Mouse (Mus musculus) urinary bladder, postnatal 36 days (tissue): ENCODE measurements around the gene Lhcgr.
A peak's percentile ranks its signal among the peaks of the same experiment; 100 is the strongest.
"Not testable (repeated sequence)": the region's sequence is repeated elsewhere in the genome, so short reads cannot be mapped to it uniquely, and the experiment has no call there.

Source experiments
- DNase-seq, 2 experiments: peaks; one replicate each; pipeline ENCODE4 v3.0.0; 2022; ENCODE audit warnings: low spot score in 2 of 2, mixed read lengths in 1 of 2

The Lhcgr gene

DNA sequence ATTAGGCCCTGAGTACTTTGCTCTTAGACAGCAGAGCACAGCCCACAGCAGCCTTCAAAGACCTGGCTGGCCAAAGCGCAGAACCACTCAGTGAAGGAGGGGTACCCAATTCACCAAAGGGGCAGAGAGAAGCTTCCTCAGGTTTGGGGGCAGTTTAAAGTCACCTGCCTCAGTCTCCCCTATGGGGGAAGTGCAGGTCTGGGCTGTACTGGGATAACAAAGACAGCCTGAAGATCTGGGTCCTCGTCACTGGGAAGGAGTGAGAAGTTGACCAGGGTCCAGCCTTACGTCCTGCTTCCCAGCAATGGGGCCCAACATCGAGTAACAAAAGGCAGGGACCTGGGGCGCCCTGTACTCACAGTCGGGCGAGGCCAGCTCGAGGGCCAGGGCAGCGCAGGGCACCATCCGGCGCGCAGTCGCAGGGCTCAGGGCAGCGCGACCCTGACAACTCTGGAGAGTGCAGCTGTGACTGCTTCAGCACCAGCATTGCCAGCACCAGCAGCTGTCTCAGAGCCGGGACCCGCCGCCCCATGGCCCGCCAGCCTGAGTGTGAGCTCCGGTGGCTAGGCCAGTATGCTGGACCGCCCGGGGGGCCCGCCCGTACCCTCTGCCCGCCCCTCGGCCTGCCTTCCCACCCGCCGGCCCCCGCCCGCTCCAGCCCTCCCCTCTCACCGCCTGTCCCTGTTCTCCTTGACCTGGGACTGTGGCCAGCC, at the start of gene Lhcgr:
Lhcgr (minus strand) TSS at position 551 of the 713 bp plus-strand sequence.
- DNase-seq = no peak

DNA sequence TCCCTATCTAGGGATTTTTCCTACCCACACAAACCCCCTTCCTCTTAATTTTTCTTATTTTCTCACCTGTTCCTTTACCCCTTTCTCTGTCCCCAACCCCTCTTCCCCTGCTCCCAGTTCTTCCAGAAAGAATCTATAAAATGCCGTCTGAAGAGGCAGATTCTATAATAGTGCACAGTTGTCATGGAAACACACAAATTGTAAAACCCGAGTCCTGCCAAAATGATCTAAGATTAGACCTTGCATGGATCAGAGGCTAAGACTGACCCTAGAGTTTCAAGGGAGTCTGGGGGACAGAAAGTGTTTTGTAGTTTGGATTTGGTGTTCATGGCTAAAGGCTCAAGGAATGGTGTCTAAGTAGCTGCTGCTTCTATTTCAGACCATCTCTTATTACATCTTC, 25.8 kb upstream of the Lhcgr start:
- no peak for DNase-seq

DNA sequence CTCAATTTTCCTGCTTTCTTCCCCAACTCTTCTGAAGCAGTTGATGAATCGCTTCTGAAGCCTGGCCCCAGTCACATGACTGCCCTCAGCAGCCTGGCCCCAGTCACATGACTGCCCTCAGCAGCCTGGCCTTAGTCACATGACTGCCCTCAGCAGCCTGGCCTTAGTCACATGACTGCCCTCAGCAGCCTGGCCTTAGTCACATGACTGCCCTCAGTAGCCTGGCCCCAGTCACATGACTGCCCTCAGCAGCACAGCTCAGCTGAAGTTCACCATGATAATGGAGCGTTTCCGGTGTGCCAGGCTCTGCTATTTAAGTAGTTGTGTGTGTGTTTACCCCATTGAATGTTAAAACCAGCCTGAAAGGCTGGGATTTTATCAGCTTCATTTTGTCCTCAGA, 21.2 kb upstream of the Lhcgr start:
- not testable (repeated sequence) for DNase-seq

DNA sequence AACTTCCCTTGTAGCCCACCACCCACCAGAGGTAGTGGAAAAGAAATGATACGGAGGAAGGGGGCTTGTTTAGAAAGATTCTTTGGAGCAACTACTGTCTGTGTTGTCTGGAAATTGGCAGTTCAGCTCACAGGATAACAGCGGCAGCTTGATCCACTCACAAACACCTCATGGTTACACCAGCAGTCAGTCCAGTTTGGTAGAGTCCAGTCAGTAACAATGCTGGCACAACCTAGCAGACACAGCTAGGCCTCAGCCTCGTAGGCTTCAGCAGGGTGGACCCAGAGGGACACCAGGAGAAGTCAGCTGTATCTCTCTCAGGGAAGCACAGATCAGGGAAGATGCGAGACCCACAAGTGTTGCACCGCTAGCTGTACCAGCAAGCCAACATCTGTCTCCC, 19.0 kb upstream of the Lhcgr start:
- no peak for DNase-seq

DNA sequence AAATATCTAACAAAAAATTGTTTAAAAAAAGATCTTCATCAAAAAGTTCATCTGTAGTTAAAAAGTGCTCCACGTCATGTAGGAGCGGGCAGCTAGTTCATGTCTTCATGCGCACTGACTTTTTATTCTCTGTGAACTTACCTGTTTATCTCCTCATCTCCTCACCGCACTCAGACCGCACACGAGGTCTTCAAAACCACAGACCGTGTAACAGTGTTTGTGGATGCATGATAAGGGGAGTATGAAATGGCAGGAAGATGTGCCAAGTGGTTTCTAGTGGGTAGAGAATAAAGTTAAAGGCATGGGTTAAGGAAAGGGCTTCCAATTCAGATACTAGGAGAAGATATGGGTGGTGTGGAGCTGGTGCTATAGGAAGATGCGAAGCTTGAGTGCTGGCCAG, 14.6 kb upstream of the Lhcgr start:
- no peak for DNase-seq

DNA sequence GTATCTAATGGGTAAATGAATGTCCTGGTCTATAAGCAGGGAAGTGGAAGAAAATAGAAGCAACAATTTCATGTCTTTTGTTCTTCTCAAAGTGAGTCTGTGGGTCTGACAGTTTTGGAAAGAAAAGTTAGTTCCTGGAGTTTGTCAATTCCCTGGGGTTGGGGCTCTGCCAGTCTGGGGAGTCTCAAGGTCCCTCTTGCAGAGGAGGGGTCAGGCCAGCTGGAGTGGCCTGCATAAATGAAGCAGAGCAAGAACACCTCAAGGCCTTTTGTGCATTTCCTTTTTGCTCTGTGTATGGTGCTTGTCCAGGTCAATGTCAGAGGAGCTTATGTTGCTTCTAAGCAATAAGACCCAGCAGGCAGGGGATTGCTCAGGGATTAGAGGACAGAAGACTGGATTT, 11.7 kb upstream of the Lhcgr start:
- no peak for DNase-seq

DNA sequence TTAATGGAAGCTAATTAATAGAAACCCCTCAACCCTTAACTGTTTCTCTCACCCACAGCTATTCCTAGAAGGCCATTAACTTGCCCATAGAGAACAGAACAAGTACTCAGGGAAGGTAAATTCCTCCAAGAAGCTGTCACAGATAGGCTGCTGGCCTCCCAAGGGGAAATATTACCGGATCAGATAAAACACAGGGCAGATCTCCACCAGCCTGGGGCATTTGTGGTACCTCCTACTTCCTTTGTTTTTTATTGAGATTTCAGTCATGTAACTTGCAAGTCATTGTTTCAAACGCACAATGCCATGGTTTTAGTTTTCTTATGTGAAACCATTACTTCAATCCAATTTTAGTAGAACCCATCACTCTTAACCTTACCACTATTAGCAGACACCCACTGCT, 1.1 kb downstream of the Lhcgr start:
- DNase-seq = no peak

DNA sequence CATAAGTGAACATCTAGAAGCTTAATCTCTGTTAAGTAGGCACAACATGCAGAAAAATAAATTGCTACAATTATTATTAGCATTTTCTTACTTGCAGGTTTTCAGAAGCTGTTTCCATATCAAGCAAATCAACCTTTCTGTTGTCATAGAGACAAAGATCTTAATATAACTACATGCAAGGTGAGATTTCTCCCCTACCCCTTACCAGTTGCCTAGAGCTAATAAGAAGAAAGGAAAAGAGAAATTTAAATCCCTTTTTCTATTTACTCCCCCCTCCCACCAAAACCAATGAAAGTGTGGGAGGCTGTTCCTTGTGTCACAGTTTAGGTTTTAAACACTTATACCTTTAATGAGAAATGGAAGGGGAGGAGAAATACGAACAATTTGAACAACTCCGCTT, 3.4 kb downstream of the Lhcgr start:
- no peak for DNase-seq

DNA sequence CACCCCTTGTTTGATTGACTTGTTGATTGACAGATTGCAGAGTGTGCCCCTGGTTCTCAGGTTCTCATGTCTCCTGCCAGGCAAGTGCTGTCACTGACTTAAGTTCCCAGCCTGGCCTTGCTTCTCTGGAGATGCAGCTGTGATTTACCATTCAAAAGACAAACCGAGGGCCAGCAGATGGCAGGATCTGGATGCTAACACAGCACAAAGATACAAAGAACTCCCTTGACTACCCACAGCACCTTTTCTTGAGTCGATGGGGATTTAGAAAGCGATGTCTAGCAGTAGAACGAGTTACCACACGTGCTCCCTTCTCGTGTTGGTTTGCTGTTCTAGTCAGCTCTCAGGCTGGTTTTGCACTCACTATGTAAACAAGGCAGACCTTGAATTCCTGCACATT, 4.9 kb downstream of the Lhcgr start:
- no peak for DNase-seq

DNA sequence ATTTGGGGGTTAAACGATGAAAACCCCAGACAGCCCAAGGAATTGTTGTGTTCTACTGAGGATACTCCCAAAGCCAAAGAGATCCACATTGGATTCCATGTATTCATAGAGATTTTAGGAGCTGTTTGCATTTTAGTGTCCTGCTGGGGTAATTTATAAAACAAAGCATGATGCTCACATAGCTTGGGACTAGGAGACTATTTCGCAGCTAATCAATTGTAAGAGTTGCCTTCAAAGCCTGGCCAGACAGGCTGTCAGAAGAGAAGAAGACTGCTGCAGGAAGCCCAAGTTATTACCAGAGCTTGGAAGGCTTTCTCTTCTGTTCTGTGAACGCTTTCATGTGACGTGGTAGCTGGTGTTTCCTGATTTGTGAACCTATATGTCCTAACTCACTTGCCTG, 5.4 kb downstream of the Lhcgr start:
- DNase-seq = no peak

DNA sequence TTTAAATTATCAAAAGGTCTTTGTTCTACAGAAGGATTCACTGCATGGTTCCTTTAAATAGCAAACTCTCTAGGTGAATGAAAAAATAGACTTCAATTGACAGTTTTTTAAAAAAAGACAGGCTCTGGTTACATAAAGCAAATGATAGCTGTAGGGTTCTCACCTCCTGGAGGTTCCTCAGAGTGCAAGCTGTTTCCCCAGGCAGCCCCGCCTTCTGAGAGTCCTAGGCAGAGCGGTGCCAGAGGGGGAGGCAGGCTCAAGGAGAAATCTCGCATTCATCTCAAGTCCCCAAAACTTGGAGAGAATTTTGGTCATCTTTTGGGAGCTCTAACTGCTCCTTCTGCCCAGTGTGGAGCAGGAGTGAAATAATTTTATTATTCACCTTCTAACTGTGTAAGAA, 12.6 kb downstream of the Lhcgr start:
- no peak for DNase-seq

DNA sequence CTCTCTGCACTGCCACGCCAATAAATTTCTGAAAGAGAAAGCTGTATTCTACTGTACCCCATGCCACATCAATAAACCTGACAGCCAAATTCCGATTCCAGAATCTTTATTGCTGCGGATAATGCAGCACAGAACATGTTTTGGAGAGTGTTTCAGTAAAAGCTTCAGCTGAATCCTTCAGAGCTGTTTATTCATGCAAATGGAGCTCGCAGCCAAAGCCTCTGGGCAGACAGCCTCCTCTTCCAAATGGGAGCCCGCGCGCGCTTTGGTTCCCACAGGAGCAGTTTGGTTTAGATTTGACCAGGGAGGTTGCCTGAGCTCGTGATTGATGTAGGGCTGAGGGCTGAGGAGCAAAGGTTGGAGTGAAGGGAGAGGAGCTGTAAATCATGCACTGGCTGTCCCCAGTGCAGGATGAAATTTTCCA, 17.7 kb downstream of the Lhcgr start:
- no peak for DNase-seq

DNA sequence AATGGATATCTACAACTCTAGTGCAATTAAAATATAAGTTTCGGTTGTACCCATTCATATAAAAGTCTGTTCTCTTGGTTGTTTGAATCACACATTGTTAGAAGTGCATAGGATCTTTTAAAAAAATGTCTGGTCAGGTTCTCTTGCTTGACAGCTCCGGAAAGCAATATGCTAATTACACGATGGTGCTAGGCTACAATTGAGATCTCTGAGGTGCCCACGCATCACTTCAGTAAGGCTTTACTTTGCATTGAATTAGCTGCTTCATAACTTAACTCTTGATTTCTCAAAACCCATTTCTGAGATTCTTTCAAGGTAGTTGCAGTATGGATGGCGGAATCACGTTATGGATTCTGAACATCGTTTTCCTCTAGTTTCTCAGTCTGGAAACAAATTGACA, 21.7 kb downstream of the Lhcgr start:
- DNase-seq = no peak

DNA sequence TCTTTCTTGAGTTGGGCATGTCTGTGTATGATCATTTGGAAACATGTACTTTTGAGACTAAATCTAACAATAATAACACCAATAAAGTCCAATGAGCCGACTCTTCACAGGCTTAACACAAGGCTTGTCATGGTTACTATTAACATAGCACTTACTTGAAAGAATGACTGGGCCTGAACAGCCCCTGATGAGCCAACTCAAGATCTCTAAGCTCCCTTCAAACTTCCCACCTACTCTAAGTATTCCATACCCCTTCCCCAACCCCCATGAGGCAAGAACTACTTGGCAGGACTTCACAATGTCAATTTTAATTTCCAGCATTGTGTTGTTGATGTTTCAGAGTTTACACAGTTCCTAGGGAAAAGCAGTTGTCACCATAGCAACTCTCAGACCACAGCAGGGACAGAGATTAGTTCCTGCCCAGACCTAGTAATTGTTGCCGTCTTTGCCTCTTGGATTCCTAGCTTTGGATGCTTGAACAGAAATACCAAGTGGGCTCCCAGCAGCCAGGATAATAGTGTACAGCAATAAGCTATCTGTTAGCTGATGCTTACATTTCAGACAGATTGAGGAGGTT, 22.4 kb downstream of the Lhcgr start:
- DNase-seq = no peak

DNA sequence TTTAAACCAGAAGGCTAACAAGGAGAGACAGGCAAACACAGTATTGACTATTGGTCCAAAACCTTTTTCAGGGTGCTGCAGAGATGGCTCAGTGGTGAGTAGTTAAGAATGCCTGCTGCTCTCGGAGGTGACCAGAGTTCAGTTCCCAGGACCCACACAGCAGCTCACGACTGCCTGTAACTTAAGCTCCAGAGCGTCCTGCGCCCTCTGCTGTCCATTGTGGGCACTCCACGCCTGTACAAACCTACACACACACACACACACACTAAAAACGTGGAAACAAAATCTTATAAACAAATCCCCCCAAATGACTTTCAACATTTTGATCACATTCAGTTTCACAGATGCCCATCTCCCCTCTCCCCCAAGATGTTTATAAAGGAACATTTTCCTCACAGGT, 24.9 kb downstream of the Lhcgr start:
- DNase-seq = no peak

DNA sequence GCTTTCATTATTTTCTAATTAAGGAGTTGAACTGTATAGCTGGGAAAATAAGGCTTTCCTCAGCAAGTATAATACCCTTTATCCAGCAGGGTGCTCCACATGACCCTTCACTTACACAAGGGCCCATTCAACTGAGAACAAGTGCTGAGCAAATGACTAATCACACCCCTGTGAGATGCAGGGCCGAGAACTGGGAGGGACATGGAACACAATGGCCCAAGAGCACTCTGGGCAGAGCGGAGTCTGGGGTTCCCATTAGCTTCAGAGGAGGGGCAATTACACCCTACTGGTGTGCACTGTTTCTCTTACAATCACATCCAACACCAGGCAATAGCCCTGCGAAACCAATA, 27.7 kb downstream of the Lhcgr start:
- no peak for DNase-seq

DNA sequence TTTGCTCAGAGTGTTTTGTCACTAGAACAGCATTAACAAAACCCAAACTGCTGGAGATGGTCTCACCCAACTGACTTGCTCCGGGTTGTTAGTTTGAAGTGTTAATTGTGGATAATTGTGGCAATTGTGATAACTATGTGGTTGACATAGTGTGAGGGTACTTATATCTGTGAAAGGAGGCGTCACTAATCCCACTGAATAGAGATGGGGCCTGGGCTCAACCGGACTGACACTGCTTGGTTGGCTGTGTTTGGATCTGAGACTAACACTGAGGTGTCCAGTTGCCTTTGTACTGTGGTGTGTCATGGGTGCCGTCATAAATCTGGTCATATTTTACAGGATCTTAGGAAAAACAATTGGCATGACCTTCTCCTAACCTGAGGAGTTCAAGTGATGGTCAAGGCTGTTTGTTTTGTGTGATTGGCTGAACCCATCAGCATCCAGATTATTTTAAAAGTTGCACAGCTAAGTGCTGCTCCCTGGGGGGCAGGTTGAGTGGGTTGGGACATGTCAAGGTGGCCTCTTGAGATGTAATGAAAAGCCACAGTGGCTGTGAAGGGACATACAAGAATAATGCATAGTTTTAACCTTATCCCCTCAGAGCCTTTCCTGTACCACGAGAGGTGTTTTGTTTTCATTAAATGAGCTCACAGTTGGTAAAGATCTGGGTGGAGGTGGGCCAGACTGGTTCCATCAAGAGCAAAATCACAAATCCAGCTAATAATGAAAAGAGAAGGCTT, 28.2 kb downstream of the Lhcgr start:
- DNase-seq = no peak

DNA sequence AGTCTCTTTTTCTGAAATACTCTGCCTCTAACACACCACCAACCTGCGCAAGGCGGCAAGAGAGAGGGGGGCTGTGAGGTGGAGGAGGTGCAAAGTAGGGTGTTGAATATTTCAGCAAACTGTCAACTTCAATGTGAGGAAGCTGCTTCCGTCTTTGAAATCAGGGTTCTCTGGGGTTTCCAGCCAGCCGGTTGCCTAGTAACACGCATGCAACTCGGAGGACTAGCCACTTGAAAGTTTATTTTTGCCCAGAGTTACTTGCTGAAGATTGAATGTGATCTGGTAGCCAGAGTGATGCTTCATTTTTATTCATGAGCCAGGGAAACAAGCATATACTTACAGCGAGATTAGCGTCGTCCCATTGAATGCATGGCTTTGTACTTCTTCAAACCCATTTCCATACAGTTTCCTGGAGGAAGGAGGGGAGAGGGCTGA, 33.8 kb downstream of the Lhcgr start:
- no peak for DNase-seq

DNA sequence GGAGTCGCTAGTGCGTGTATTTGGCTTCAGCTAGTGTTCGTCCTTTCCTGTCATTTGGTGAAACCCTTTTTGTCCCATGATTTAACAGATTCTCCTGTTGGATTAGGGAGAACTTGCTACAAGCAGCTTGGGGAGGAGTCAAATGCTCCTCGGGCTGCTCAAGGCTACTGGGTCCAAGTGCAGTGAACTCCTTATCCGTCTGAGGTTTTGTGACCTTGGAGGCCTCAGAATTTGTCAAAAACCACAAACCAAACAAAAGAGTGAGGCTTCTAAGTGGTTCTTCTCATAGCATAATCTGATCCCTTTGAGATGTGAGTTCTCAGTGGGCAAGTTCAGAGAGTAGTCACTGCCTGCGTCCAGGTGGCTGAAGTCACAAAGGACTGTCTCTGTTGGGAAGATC, 36.0 kb downstream of the Lhcgr start:
- DNase-seq = no peak

DNA sequence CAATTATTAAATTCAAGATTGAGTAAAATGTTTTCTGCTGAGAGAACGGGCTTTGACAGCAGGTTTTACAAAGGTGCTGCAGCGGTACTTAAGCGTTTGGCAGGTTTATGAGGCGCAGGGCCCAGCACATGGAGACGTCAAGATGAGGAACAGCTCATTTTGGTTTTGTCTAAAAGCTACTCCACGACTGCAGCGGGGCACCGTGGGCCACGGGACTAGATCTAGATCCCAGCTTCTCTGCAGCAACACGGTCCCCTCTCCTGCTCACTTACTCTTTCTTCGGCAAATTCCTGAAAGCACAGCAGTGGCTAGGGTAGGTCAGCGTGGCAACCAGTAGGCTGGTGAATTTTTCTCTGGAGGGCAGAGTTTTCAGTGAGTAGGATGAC, 38.3 kb downstream of the Lhcgr start:
- DNase-seq = no peak

DNA sequence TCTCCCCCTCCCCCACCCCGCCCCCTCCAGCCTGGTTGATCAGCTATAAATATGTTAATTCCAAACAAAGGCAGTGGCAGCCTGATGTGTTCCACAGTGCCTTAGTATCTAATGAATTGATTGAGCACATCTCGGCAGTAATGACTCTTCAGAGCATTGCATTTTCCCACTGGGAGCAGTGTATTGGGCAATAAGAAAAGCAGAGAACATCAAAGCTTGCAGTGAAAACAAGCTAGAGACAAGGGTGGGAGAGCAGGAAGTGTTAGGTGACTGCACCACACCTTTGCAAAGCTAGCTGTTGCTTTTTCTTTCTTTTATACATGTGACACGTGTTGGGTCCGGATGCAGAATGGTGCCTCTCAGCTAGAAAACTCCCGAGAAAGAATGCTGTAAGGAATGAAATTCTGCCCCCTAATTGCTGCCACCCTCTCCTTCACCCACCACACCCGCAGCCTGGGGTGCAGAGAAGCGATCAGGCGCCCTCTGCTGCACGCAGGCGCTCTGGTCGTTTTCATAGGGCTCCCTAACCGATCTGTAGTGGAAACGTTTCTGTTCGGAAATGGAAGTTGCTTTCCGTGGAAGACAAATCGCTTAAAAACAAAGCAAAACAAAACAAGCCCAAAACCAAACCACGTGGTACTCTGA, 38.8 kb downstream of the Lhcgr start:
- DNase-seq = peak; percentile 9 to 10

DNA sequence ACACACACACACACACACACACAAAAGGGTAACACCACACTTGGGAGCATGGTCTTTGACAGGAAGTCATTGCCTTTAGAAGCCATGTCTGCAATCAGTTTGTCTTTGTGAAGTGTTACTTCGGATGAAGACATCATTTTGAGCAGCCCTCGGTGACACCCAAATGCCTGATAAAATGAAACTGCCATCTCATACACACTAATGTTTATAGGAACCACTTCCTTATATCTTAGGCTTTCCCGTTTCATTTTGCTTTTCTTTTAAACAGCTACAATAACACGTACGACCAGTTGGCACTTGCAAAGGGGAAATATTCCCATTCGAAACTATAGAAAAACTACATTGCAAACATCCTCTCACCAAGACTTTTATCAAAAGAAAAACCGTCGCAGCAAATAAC, 42.1 kb downstream of the Lhcgr start:
- no peak for DNase-seq

DNA sequence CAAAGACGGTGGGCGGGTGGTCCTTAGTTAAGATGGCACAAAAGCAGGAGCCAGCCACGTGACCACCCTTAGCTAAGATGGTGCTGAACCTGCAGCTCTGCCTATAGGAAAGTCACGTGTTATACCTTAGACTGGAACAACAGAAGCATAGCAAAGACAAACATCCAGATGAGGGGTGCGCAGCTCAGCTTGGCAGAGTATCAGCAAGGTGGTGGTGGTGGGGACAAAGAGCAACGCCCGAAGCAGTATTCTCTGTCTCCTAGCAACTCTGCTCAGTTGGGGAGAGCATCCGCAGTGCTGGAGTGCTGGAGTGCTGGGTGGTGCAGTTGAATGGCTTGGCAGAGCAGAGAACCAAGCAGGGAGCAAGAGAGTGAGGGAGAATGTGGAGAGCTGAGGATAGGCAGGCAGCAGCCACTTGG, 85.5 kb downstream of the Lhcgr start:
- no peak for DNase-seq
